Mouse (Mus musculus): Measurements from ENCODE around the gene Selenom. TPM values are rescaled to one million over a fixed set of nuclear protein-coding genes. Genes with fewer than 3 reads are reported as not detected.

The Selenom gene
- 119 and 126 TPM in 2 replicates for polyA plus RNA-seq (2015; fragmentation: Nextera tagmentation; extraction: Ambion mirVana)

DNA sequence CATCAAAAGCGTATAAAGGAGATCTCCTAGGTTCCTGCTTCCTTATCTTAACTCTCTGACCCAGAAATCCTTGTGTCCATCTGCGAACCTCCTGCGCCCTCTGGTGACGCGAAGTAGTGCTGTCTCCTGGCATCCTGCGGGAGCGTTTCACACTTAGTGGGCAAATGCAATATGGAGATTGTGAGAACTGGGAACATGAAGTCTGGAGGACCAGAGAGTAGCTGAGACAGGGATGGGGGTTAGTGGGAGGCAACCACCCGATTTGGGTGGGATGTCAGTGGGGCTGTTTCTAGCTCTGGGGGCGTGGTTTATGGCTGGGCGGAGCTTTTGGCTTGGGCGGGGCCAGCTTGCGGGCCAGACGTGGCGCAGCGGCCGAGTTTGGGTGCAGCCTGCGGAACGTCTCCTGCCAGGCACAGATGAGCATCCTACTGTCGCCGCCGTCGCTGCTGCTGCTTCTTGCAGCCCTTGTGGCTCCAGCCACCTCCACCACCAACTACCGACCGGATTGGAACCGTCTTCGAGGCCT lies at the start of gene Selenom:
TSS of gene Selenom (plus strand) at position 156 of the 526 bp plus-strand sequence.
- Histone ChIP-seq H3K4me2 (ENCODE audit: low read depth, low read length) (peak within 1 kb of the TSS; percentile 77), H3K27me3 (ENCODE audit: control insufficient read depth, insufficient read depth, low read length) (no peaks in the 10 kb centered on the region), H3K4me1 (ENCODE audit: control insufficient read depth, insufficient read depth, low read length) (peaks cover 25% of the 10 kb centered on the region), H3K9me3 (replicated peaks; ENCODE audit: control insufficient read depth, low read length) (no peaks in the 10 kb centered on the region), H3K36me3 (ENCODE audit: control insufficient read depth, insufficient read depth) (no peaks in the 10 kb centered on the region), H3K9ac (ENCODE audit: low read length) (peak within 1 kb of the TSS; percentile 76), H3K4me3 (ENCODE audit: low read length) (peak within 1 kb of the TSS; percentile 66), H3K27ac (ENCODE audit: low read length) (peak within 1 kb of the TSS; percentile 61)
- peak; percentile 74 for ATAC-seq (replicated peaks; ENCODE audit: extremely low read depth, insufficient read depth, low FRiP score)
- WGBS = 0% methylated on average over 26 of the region's 26 CpGs

DNA sequence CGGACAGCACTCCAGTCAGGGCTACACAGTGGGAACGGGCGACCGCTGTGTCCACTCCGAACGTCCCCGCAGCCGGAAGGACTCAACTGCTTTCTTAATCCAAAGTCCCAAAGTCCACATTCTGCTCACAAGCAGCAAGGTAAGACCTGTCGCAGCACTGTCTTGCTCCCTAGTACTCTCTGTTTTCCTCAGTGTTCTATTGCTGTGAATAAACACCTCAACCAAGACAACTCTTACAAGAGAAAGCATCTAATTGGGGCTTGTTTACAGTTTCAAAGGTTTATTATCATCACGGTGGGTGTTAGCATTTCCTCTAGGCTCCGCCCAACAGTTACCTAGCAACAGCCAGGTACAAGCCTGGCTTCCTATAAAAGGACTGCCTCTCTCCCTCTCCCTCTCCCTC lies 43.0 kb upstream of the Selenom start:
- WGBS = 29% methylated on average over 11 of the region's 11 CpGs
- no peaks in the 10 kb centered on the region for H3K27me3 ChIP-seq (ENCODE audit: control insufficient read depth, insufficient read depth, low read length)
- ATAC-seq (replicated peaks; ENCODE audit: extremely low read depth, insufficient read depth, low FRiP score) = no peak
- H3K4me1 ChIP-seq (ENCODE audit: control insufficient read depth, insufficient read depth, low read length) = no peaks in the 10 kb centered on the region
- H3K4me3 ChIP-seq (ENCODE audit: low read length) = no peak overlapping the region
- H3K9ac ChIP-seq (ENCODE audit: low read length) = no peak overlapping the region
- no peaks in the 10 kb centered on the region for H3K9me3 ChIP-seq (replicated peaks; ENCODE audit: control insufficient read depth, low read length)
- no peak overlapping the region for H3K27ac ChIP-seq (ENCODE audit: low read length)
- H3K36me3 ChIP-seq (ENCODE audit: control insufficient read depth, insufficient read depth) = no peaks in the 10 kb centered on the region
- no peak overlapping the region for H3K4me2 ChIP-seq (ENCODE audit: low read depth, low read length)

DNA sequence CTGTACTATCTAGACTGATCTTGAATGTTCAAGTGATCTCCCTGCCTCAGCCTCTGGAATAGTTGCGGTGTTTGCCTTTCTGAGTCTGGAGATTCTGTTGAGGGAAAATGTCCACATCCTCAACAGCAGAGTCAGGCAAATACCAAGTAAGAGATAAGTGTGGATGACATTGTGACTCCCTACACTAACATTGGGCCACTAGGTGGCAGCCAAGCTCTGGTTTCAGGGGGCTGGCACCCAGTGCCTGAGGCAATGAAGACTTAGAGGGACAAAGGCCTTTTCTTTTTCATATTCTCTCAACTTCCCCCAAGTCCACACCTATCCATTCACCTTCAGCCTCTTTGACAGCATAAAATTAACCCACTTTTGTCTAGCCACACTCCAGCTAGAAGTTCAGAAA lies 42.0 kb upstream of the Selenom start:
- no peak overlapping the region for H3K27ac ChIP-seq (ENCODE audit: low read length)
- no peak overlapping the region for H3K4me2 ChIP-seq (ENCODE audit: low read depth, low read length)
- no peak overlapping the region for H3K4me3 ChIP-seq (ENCODE audit: low read length)
- no peaks in the 10 kb centered on the region for H3K27me3 ChIP-seq (ENCODE audit: control insufficient read depth, insufficient read depth, low read length)
- H3K9me3 ChIP-seq (replicated peaks; ENCODE audit: control insufficient read depth, low read length) = no peaks in the 10 kb centered on the region
- no peaks in the 10 kb centered on the region for H3K4me1 ChIP-seq (ENCODE audit: control insufficient read depth, insufficient read depth, low read length)
- H3K9ac ChIP-seq (ENCODE audit: low read length) = no peak overlapping the region
- no peaks in the 10 kb centered on the region for H3K36me3 ChIP-seq (ENCODE audit: control insufficient read depth, insufficient read depth)
- peak; percentile 77; the same call in 1 of the 2 replicates for ATAC-seq (replicated peaks; ENCODE audit: extremely low read depth, insufficient read depth, low FRiP score)
- WGBS = 15% methylated on average over 1 of the region's 1 CpGs

GRCm38 (mm10) chr11:3474480-3475115 lies 39.9 kb upstream of the Selenom start:
- ATAC-seq (replicated peaks; ENCODE audit: extremely low read depth, insufficient read depth, low FRiP score) = no peak
- no peaks in the 10 kb centered on the region for H3K9me3 ChIP-seq (replicated peaks; ENCODE audit: control insufficient read depth, low read length)
- H3K36me3 ChIP-seq (ENCODE audit: control insufficient read depth, insufficient read depth) = no peaks in the 10 kb centered on the region
- no peak overlapping the region for H3K27ac ChIP-seq (ENCODE audit: low read length)
- H3K9ac ChIP-seq (ENCODE audit: low read length) = no peak overlapping the region
- 82% methylated on average over 7 of the region's 7 CpGs for WGBS
- no peak overlapping the region for H3K4me2 ChIP-seq (ENCODE audit: low read depth, low read length)
- no peak overlapping the region for H3K4me3 ChIP-seq (ENCODE audit: low read length)
- H3K4me1 ChIP-seq (ENCODE audit: control insufficient read depth, insufficient read depth, low read length) = no peaks in the 10 kb centered on the region
- no peaks in the 10 kb centered on the region for H3K27me3 ChIP-seq (ENCODE audit: control insufficient read depth, insufficient read depth, low read length)

DNA sequence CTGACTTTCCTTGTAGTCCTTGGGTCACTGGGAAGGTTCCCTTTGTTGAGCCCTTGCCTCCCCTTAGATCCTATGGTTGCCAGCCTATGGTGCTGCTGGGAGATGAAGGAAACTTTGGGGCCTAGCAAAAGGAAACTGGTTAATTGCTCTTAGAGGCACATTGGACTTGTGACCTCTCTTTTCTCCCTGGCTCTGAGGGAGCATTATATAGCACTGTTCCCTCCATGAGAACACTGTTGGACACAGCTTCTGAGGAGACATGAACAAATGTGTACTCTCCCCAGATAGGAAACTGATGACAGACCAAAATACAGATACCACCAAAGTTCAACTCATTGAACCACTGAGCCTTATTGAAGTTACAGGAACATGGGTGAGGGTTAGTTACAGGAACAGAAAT lies 39.0 kb upstream of the Selenom start:
- Histone ChIP-seq H3K4me1 (ENCODE audit: control insufficient read depth, insufficient read depth, low read length) (no peaks in the 10 kb centered on the region), H3K9me3 (replicated peaks; ENCODE audit: control insufficient read depth, low read length) (no peaks in the 10 kb centered on the region), H3K27ac (ENCODE audit: low read length) (no peak overlapping the region), H3K36me3 (ENCODE audit: control insufficient read depth, insufficient read depth) (no peaks in the 10 kb centered on the region), H3K4me3 (ENCODE audit: low read length) (no peak overlapping the region), H3K4me2 (ENCODE audit: low read depth, low read length) (no peak overlapping the region), H3K27me3 (ENCODE audit: control insufficient read depth, insufficient read depth, low read length) (no peaks in the 10 kb centered on the region), H3K9ac (ENCODE audit: low read length) (no peak overlapping the region)
- ATAC-seq (replicated peaks; ENCODE audit: extremely low read depth, insufficient read depth, low FRiP score) = no peak

DNA sequence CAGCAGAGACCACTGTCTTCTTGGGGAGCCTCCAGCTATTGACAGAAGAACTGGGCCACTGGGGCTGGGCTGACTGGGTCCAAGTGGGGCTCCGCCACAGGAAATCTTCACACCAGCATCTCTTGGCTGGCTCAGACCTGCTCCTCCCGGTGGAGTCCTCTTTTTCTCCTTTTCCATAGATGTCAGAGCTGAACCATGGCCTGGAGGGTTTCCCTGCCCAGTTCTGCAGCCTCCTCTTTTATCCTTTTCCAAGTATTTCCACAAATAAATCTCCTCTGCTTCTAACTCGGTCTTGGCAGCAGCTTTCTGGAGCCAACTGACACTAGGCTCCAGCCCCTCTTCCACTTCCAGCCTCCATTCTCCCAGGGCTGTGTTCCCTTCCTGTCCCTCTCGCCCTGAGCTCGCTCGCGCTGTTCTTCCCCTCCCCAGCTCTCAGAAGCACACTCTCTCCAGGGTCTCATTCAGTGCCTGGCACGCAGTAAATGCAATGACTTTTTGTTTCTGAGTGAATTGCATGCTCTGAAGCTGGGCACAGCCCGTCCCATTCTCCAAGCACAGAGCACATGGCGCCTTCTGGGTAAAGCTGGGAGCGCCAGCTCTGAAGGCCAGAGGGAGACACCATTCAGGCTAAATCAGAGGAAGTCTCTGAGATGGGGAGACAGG lies 30.4 kb upstream of the Selenom start:
- ATAC-seq (replicated peaks; ENCODE audit: extremely low read depth, insufficient read depth, low FRiP score) = no peak
- no peak overlapping the region for H3K9ac ChIP-seq (ENCODE audit: low read length)
- 58% methylated on average over 11 of the region's 11 CpGs for WGBS
- H3K4me2 ChIP-seq (ENCODE audit: low read depth, low read length) = no peak overlapping the region
- no peaks in the 10 kb centered on the region for H3K9me3 ChIP-seq (replicated peaks; ENCODE audit: control insufficient read depth, low read length)
- H3K27me3 ChIP-seq (ENCODE audit: control insufficient read depth, insufficient read depth, low read length) = no peaks in the 10 kb centered on the region
- H3K4me1 ChIP-seq (ENCODE audit: control insufficient read depth, insufficient read depth, low read length) = peaks cover 2% of the 10 kb centered on the region; the same call in 1 of the 2 replicates
- H3K36me3 ChIP-seq (ENCODE audit: control insufficient read depth, insufficient read depth) = no peaks in the 10 kb centered on the region
- no peak overlapping the region for H3K4me3 ChIP-seq (ENCODE audit: low read length)
- H3K27ac ChIP-seq (ENCODE audit: low read length) = no peak overlapping the region

- Histone ChIP-seq H3K9ac (ENCODE audit: low read length) (no peak overlapping the region), H3K4me2 (ENCODE audit: low read depth, low read length) (no peak overlapping the region), H3K4me3 (ENCODE audit: low read length) (no peak overlapping the region), H3K9me3 (replicated peaks; ENCODE audit: control insufficient read depth, low read length) (no peaks in the 10 kb centered on the region), H3K36me3 (ENCODE audit: control insufficient read depth, insufficient read depth) (no peaks in the 10 kb centered on the region), H3K27me3 (ENCODE audit: control insufficient read depth, insufficient read depth, low read length) (no peaks in the 10 kb centered on the region), H3K4me1 (ENCODE audit: control insufficient read depth, insufficient read depth, low read length) (peaks cover 2% of the 10 kb centered on the region; the same call in 1 of the 2 replicates), H3K27ac (ENCODE audit: low read length) (no peak overlapping the region)
- ATAC-seq (replicated peaks; ENCODE audit: extremely low read depth, insufficient read depth, low FRiP score) = no peak
- 60% methylated on average over 7 of the region's 7 CpGs for WGBS
Measured at GRCm38 (mm10) chr11:3486349-3486748, 28.1 kb upstream of the Selenom start.

DNA sequence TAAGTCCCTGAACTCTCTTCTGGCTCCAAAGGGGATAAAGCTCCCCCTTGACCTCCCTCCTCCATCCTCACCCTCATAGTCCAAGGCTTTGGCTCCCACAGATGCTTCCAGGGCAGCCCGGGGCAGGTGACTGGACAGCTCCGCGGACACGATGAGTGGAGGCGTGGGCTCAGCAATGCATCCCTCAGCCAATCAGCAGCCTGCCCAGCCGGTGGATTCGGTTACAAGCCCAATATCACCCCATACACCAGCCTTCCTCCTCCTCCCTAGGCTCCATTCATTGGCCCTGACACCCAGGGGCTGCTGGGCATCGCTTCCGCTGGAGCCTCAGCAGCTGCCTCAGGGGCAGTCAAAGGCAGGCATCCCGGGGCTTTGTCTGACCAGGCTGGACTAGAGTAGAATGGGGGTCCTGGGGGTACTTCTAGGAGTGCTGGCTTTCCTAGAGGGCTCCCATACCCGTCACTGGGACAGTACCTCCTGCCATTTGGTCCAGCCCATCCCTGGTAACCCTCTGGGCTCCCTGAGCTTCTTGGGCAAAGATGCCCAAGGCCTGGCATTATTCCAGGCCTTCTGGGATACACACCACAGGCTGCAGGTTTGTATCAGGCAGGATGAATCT lies 26.4 kb upstream of the Selenom start, which contains the start of gene Pla2g3:
TSS of gene Pla2g3 (plus strand) at position 333 of the 619 bp plus-strand sequence.
- no peaks in the 10 kb centered on the region for H3K9me3 ChIP-seq (replicated peaks; ENCODE audit: control insufficient read depth, low read length)
- no peak for ATAC-seq (replicated peaks; ENCODE audit: extremely low read depth, insufficient read depth, low FRiP score)
- no peak within 1 kb of the TSS for H3K4me2 ChIP-seq (ENCODE audit: low read depth, low read length)
- no peak within 1 kb of the TSS for H3K4me3 ChIP-seq (ENCODE audit: low read length)
- peaks cover 2% of the 10 kb centered on the region; the same call in 1 of the 2 replicates for H3K4me1 ChIP-seq (ENCODE audit: control insufficient read depth, insufficient read depth, low read length)
- H3K27ac ChIP-seq (ENCODE audit: low read length) = no peak within 1 kb of the TSS
- no peaks in the 10 kb centered on the region for H3K27me3 ChIP-seq (ENCODE audit: control insufficient read depth, insufficient read depth, low read length)
- WGBS = 40% methylated on average over 11 of the region's 11 CpGs
- no peak within 1 kb of the TSS for H3K9ac ChIP-seq (ENCODE audit: low read length)
- H3K36me3 ChIP-seq (ENCODE audit: control insufficient read depth, insufficient read depth) = no peaks in the 10 kb centered on the region

DNA sequence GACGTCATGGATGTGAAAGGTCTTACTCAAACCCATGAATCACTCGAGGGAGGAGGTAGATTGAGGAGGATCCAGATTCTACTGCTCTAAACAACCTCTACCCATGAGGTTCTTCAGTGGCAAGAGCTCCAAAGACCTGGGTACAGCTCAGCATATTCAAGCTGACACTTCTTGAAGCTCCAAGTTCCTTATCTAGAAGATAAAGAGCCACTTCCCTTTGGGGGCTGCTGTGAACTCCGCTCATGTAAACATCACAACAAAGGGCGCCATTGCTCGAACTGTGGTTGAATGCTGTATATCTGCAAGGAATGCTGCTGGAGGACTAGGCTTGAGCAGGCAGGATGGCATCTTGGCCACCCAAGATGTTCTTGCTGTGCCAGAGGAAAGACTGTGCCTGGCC lies 25.4 kb upstream of the Selenom start:
- Histone ChIP-seq H3K36me3 (ENCODE audit: control insufficient read depth, insufficient read depth) (no peaks in the 10 kb centered on the region), H3K27ac (ENCODE audit: low read length) (no peak overlapping the region), H3K9ac (ENCODE audit: low read length) (no peak overlapping the region), H3K4me3 (ENCODE audit: low read length) (no peak overlapping the region), H3K4me1 (ENCODE audit: control insufficient read depth, insufficient read depth, low read length) (peaks cover 2% of the 10 kb centered on the region; the same call in 1 of the 2 replicates), H3K4me2 (ENCODE audit: low read depth, low read length) (no peak overlapping the region), H3K27me3 (ENCODE audit: control insufficient read depth, insufficient read depth, low read length) (no peaks in the 10 kb centered on the region), H3K9me3 (replicated peaks; ENCODE audit: control insufficient read depth, low read length) (no peaks in the 10 kb centered on the region)
- 47% methylated on average over 5 of the region's 5 CpGs for WGBS
- no peak for ATAC-seq (replicated peaks; ENCODE audit: extremely low read depth, insufficient read depth, low FRiP score)
